Mouse (Mus musculus) liver, embryonic 12.5 days (tissue): Measurements from ENCODE around the gene Iqschfp. TPM values are rescaled to one million over a fixed set of nuclear protein-coding genes. Genes with fewer than 3 reads are reported as not detected.

Experiments
- ATAC-seq: fragments of 200-750 bp; cut with Nextera tagmentation; 2 replicates; pipeline ENCODE4 v1.8.0; 2017; ENCODE audit warnings: moderate number of reproducible peaks, mild to moderate bottlenecking, moderate library complexity
- H3K27ac ChIP-seq: fragments of 300-500 bp; sonication (generic); 2 replicates; pipeline ENCODE4 v1.5.1; 2016; ENCODE audit warnings: mild to moderate bottlenecking
- H3K27me3 ChIP-seq: fragments of 300-500 bp; sonication (generic); replicated peaks from 2 replicates; pipeline ENCODE4 v1.6.1; 2016; ENCODE audit warnings: mild to moderate bottlenecking, moderate library complexity
- H3K36me3 ChIP-seq: fragments of 300-500 bp; sonication (generic); 2 replicates; pipeline ENCODE4 v1.6.1; 2016; ENCODE audit warnings: mild to moderate bottlenecking, moderate library complexity
- H3K4me1 ChIP-seq: fragments of 300-500 bp; sonication (generic); 2 replicates; pipeline ENCODE4 v1.6.1; 2016
- H3K4me2 ChIP-seq: fragments of 300-500 bp; sonication (generic); 2 replicates; pipeline ENCODE4 v1.6.1; 2016; ENCODE audit warnings: mild to moderate bottlenecking, moderate library complexity
- H3K4me3 ChIP-seq: fragments of 300-500 bp; sonication (generic); 2 replicates; pipeline ENCODE4 v1.5.1; 2016; ENCODE audit warnings: mild to moderate bottlenecking, moderate library complexity
- H3K9ac ChIP-seq: fragments of 300-500 bp; sonication (generic); 2 replicates; pipeline ENCODE4 v1.6.1; 2016; ENCODE audit warnings: mild to moderate bottlenecking, moderate library complexity
- H3K9me3 ChIP-seq: fragments of 300-500 bp; sonication (generic); replicated peaks from 2 replicates; pipeline ENCODE4 v1.6.1; 2016; ENCODE audit warnings: mild to moderate bottlenecking, moderate library complexity
- whole genome bisulfite sequencing: fragments of 180-500 bp; shearing (Covaris S2); methylation state at CpG from one replicate; pipeline ENCODE4 v1.1.7; 2016; ENCODE audit not compliant: insufficient replicate concordance; 5-methylcytosine and 5-hydroxymethylcytosine counted together
- polyA plus RNA-seq: library from polyadenylated mRNA; unstranded; fragments of >200 nt; fragmentation: Nextera tagmentation; extraction: Ambion mirVana; gene quantifications from 2 replicates; pipeline ENCODE4 v1.2.1, GENCODE M21; 2016

Iqschfp gene
- polyA plus RNA-seq, 1 experiment from 2014 or later: not detected

DNA sequence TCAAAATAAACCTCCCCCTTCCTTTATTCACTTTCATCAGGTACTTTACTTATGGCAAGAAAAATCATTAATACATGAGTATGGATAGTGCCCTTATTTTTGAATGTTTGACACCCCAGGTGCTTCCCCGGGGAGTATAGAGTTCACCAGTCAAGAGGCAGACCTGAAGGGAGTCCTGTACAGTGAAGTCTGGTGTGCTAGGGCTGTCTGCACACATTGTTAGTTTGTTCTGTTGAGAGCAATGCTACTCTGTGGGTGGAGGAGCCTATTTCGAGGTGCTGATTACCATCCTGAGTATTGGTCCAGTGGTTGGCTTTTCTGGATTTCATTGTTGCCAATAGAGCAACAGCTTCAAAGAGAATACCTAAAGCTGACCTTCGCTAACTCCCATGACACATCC is 26.1 kb downstream of the Iqschfp start:
- Histone ChIP-seq H3K9ac (no peak overlapping the region), H3K27me3 (no peaks in the 10 kb centered on the region), H3K4me1 (no peaks in the 10 kb centered on the region), H3K4me3 (no peak overlapping the region), H3K27ac (no peak overlapping the region), H3K9me3 (no peaks in the 10 kb centered on the region), H3K4me2 (no peak overlapping the region), H3K36me3 (no peaks in the 10 kb centered on the region)
- ATAC-seq: no peak
- 53% methylated on average over 3 of the region's 3 CpGs for WGBS

GRCm38 (mm10) chr3:67918634-67919259 is 26.7 kb downstream of the Iqschfp start:
- 54% methylated on average over 8 of the region's 8 CpGs for WGBS
- ATAC-seq: no peak
- H3K9me3 ChIP-seq: no peaks in the 10 kb centered on the region

GRCm38 (mm10) chr3:67923095-67923494 is 31.1 kb downstream of the Iqschfp start:
- no peak for ATAC-seq
- H3K4me3 ChIP-seq: no peak overlapping the region
- 57% methylated on average over 4 of the region's 4 CpGs for WGBS

More at GRCm38 (mm10) chr3:67918634-67919259, 26.7 kb downstream of the Iqschfp start:
- no peak overlapping the region for H3K4me3 ChIP-seq
- H3K36me3 ChIP-seq: no peaks in the 10 kb centered on the region
- no peak overlapping the region for H3K27ac ChIP-seq
- H3K4me2 ChIP-seq: no peak overlapping the region
- no peaks in the 10 kb centered on the region for H3K27me3 ChIP-seq
- H3K4me1 ChIP-seq: no peaks in the 10 kb centered on the region
- H3K9ac ChIP-seq: no peak overlapping the region

DNA sequence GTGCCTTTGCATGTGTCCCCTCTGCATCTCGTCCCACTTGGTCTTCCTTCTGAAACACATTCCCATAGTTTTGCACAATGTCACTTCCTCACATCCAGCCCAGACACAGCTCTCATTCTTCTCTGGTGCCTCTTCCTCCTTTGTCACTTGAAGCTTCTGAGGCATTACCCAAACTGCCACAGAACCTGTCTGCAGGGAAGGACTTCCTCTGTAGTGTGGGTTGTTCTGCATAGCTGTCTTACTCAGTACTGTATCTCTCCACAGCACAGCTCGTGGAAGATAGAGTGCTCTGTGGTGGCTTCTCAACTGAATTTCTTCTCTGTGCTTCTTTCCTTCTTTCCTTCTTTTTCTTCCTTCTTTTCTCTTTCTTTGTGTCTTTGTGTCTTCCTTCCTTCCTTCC is 33.4 kb downstream of the Iqschfp start:
- Histone ChIP-seq H3K27ac (no peak overlapping the region), H3K27me3 (no peaks in the 10 kb centered on the region), H3K4me1 (no peaks in the 10 kb centered on the region), H3K9ac (no peak overlapping the region), H3K9me3 (no peaks in the 10 kb centered on the region), H3K4me2 (no peak overlapping the region), H3K4me3 (no peak overlapping the region), H3K36me3 (no peaks in the 10 kb centered on the region)
- ATAC-seq: no peak
- WGBS: 15% methylated on average over 2 of the region's 2 CpGs

More at GRCm38 (mm10) chr3:67923095-67923494, 31.1 kb downstream of the Iqschfp start:
- Histone ChIP-seq H3K9ac (no peak overlapping the region), H3K4me1 (no peaks in the 10 kb centered on the region), H3K4me2 (no peak overlapping the region), H3K27ac (no peak overlapping the region), H3K27me3 (no peaks in the 10 kb centered on the region), H3K36me3 (no peaks in the 10 kb centered on the region), H3K9me3 (no peaks in the 10 kb centered on the region)

DNA sequence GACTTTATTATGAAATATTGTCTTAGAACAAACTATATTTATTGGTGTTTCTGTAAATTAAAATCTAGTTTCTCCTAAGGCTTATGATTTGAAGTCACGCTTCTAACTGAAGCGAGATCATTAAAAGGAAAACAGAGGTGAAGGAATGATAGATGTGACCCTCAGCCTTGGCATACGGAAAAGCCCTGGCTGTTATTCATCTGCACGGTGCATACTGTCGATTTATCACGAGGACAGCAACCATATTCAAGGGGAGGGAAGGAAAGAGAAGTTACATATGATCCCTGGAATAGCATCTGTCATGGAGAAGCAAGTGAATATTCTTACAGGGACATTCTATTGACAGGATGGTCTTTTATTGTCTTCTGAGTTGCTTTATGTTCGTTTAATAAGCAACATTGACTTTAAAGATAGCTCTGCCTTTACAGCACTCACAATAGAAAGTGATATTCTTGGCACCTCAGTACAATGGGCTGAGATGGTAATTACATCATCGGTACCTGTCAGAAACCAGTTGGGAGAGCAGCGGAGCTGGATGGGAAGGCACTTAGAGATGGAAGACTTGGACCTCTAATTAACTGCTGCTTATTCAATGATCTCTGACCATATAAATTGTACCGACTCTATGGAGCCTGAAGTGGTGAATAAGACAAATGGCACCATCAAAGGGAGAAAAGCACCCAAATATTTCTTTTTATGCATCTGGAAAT is 38.5 kb downstream of the Iqschfp start:
- no peak overlapping the region for H3K4me3 ChIP-seq
- 65% methylated on average over 10 of the region's 10 CpGs for WGBS
- no peaks in the 10 kb centered on the region for H3K27me3 ChIP-seq
- no peaks in the 10 kb centered on the region for H3K36me3 ChIP-seq
- no peaks in the 10 kb centered on the region for H3K4me1 ChIP-seq
- H3K27ac ChIP-seq: no peak overlapping the region
- H3K9ac ChIP-seq: no peak overlapping the region
- H3K4me2 ChIP-seq: no peak overlapping the region
- no peaks in the 10 kb centered on the region for H3K9me3 ChIP-seq
- ATAC-seq: no peak

GRCm38 (mm10) chr3:67931181-67931580 is 39.1 kb downstream of the Iqschfp start:
- ATAC-seq: no peak
- no peak overlapping the region for H3K4me2 ChIP-seq
- 73% methylated on average over 8 of the region's 8 CpGs for WGBS
- no peak overlapping the region for H3K9ac ChIP-seq
- H3K4me3 ChIP-seq: no peak overlapping the region
- no peaks in the 10 kb centered on the region for H3K9me3 ChIP-seq
- no peaks in the 10 kb centered on the region for H3K36me3 ChIP-seq
- no peaks in the 10 kb centered on the region for H3K27me3 ChIP-seq
- no peak overlapping the region for H3K27ac ChIP-seq
- H3K4me1 ChIP-seq: no peaks in the 10 kb centered on the region

DNA sequence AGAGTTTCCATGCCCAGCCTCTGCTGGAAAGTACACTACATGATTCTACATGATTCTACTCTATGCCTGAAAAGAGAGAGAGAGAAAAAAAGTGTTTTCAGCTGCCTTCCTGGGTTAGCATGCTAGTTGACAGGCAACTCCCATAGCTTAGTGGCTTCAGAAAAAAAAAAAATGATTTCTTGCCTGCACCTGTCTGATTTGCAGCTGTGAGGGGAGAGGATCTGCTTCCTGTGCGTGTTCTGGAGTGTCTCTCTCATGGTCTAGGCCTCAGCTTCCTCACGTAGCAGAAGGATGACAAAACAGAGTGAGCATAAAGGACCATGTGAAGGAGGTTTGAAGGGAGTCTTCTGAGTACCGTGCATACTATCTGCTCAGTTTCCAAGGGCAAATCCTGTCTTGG is 39.9 kb downstream of the Iqschfp start:
- Histone ChIP-seq H3K4me1 (no peaks in the 10 kb centered on the region), H3K4me2 (no peak overlapping the region), H3K27me3 (no peaks in the 10 kb centered on the region), H3K9ac (no peak overlapping the region), H3K4me3 (no peak overlapping the region), H3K36me3 (no peaks in the 10 kb centered on the region), H3K27ac (no peak overlapping the region), H3K9me3 (no peaks in the 10 kb centered on the region)
- WGBS: 42% methylated on average over 3 of the region's 3 CpGs
- no peak for ATAC-seq

DNA sequence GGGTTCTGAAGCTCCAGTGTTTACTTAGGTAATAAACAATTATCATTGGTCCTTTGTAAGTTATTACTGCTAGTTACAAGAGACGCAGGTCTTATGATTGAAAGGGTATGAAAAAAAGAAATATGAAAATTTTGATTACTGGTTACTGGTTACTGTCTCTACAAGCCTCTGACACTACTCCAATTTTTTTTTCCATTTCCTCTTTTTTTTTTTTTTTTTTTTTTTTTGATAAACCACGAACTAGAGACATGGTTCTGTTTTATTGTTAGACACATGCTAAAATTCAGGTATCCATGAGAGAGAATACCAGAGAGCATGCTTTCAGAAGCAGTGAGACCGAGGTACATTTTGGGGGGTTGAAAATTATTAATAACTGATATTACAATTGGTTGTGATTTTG is 43.8 kb downstream of the Iqschfp start:
- no peaks in the 10 kb centered on the region for H3K36me3 ChIP-seq
- no peaks in the 10 kb centered on the region for H3K9me3 ChIP-seq
- H3K27ac ChIP-seq: no peak overlapping the region
- H3K4me1 ChIP-seq: no peaks in the 10 kb centered on the region
- 47% methylated on average over 3 of the region's 3 CpGs for WGBS
- H3K4me3 ChIP-seq: no peak overlapping the region
- H3K4me2 ChIP-seq: no peak overlapping the region
- no peak overlapping the region for H3K9ac ChIP-seq
- no peaks in the 10 kb centered on the region for H3K27me3 ChIP-seq
- ATAC-seq: no peak

GRCm38 (mm10) chr3:67947000-67947399 is 55.0 kb downstream of the Iqschfp start:
- Histone ChIP-seq H3K27ac (no peak overlapping the region), H3K9ac (no peak overlapping the region), H3K9me3 (no peaks in the 10 kb centered on the region), H3K4me1 (no peaks in the 10 kb centered on the region), H3K27me3 (no peaks in the 10 kb centered on the region), H3K4me3 (no peak overlapping the region), H3K36me3 (no peaks in the 10 kb centered on the region), H3K4me2 (no peak overlapping the region)
- WGBS: 67% methylated on average over 2 of the region's 2 CpGs
- no peak for ATAC-seq

DNA sequence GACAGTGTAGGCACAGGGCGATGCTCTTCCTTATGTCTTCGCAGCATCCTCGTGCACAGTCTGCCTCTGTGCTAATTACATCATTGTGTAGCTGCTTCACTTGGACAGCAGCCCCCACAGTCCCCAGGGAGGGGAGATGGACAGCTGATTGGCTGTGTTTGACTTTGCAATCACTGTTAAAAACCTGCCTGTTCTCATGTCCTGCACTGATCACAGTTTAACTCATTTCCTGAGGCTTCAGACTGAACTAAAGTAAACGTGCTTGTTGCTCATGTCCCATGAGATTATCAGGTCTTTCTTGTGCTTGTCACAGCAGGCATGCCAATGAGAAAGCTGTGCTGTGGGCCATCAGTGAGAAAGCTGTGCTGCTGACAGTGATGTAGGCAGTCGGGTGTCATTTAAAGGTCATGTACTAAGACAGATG is 60.5 kb downstream of the Iqschfp start:
- H3K27me3 ChIP-seq: no peaks in the 10 kb centered on the region
- H3K9me3 ChIP-seq: no peaks in the 10 kb centered on the region
- no peaks in the 10 kb centered on the region for H3K4me1 ChIP-seq
- H3K36me3 ChIP-seq: no peaks in the 10 kb centered on the region
- no peak overlapping the region for H3K9ac ChIP-seq
- H3K4me3 ChIP-seq: no peak overlapping the region
- no peak overlapping the region for H3K27ac ChIP-seq
- H3K4me2 ChIP-seq: no peak overlapping the region
- 54% methylated on average over 5 of the region's 5 CpGs for WGBS
- ATAC-seq: no peak

DNA sequence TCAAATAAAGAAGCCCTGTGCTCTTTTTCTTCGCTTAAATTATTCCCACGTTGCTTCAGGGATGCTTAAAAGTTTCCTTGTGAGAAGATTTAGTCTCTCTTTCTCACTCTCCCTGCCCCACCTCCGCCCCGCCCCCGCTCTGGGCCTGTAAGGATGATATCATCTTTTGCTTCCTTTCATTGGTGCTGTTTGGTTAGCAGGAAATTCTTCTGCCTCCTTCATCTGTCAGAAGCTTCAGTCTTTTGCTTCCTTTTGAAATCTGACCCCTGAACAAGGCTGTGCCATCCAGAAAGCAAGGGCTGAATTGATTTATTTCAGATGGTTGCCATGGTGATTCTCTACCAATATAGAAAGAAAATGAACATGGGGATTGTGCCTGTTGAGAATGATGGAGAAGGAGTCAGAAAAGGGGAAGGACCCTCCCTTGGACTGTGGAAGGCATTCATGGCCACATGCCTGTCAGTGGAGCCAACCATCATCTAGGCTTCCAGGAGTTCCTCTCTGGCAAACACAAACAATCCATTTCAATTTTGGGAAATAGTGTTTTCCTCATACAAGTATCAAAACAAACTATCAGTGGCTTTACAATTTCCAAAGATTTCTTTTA is 62.5 kb downstream of the Iqschfp start:
- no peaks in the 10 kb centered on the region for H3K36me3 ChIP-seq
- no peak overlapping the region for H3K27ac ChIP-seq
- no peaks in the 10 kb centered on the region for H3K9me3 ChIP-seq
- H3K27me3 ChIP-seq: no peaks in the 10 kb centered on the region
- no peaks in the 10 kb centered on the region for H3K4me1 ChIP-seq
- 22% methylated on average over 5 of the region's 5 CpGs for WGBS
- H3K4me2 ChIP-seq: no peak overlapping the region
- ATAC-seq: no peak
- H3K4me3 ChIP-seq: no peak overlapping the region
- H3K9ac ChIP-seq: no peak overlapping the region

- Histone ChIP-seq H3K4me3 (no peak overlapping the region), H3K9me3 (no peaks in the 10 kb centered on the region), H3K36me3 (no peaks in the 10 kb centered on the region), H3K27me3 (no peaks in the 10 kb centered on the region), H3K4me2 (no peak overlapping the region), H3K9ac (no peak overlapping the region), H3K4me1 (no peaks in the 10 kb centered on the region), H3K27ac (no peak overlapping the region)
- ATAC-seq: no peak
- WGBS: 61% methylated on average over 7 of the region's 7 CpGs
Measured at GRCm38 (mm10) chr3:67959672-67960071, 67.6 kb downstream of the Iqschfp start.
